Mouse (Mus musculus) layer of hippocampus, adult 9-10 months (tissue): ENCODE results near the gene Zfhx3.

ENCODE experiments used
- DNase-seq: peaks from one replicate; pipeline ENCODE4 v3.0.0; 2022; ENCODE audit warnings: low spot score

Gene Zfhx3

DNA sequence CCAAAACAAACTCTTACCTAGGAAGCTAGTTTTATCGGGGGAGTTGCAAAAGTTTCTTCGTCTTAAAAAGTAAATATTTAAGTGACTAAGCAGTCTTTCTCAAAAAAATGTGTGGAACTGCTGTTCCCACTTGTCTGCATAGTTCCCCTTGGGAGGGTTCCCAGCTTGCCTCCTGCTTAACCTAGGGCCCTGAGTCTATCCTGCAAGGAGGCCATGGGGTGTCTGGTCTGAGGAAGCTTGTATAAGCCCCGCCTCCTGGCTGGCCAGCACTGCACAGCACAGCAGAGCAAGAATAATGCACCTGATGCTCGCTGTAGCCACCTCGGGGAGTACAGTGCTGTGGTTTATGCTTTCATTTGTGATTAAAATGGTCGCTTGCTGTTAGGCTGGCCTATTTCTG lies 775.6 kb downstream of the Zfhx3 start:
- DNase-seq, result no peak

- no peak for DNase-seq
These were observed 778.4 kb downstream of the Zfhx3 start for GRCm38 (mm10) chr8:108720840-108721239.

DNA sequence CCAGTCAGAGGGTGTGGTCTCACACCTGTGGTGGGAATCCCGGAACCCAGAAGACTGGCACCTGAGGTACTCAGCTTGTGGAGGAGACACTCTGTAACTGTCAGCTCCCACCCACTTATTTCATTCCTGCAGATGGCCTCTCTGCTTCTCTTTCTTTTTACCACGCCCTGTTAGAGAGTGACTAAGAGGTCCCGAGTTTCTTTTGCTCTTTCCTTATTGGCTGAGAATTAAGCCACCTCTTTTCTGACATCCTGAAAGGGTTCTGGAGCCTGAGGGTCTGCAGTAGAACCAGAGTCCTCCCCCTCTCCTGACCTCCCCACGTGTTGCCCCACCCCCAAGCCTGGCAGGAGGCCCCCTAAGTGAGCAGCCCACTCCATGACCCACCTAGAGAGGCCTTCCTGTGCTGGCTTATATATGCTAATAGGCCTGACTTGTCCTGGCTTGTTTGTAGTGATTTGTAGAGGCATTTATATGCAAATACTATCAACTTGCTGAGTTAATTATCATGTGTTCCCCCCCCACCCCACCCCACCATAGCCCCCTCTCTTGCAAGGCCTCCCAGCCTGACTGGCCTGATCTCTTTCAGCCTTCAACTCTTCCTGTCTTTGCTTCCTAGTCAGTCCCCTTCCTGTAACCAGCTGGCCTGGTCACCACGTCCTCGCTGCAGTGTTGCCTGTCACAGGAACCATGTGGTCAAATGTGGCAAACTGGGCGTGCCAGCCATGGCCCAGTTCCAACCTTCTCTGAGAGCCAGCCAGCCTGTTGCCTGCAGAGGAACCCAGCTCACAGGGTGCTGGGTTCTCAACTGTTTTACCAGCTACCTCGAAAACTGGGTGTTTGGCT lies 780.4 kb downstream of the Zfhx3 start:
- DNase-seq, result peak; percentile 38

GRCm38 (mm10) chr8:108723636-108724035 lies 781.2 kb downstream of the Zfhx3 start:
- no peak for DNase-seq

GRCm38 (mm10) chr8:108724818-108725506 lies 782.5 kb downstream of the Zfhx3 start:
- no peak for DNase-seq

DNA sequence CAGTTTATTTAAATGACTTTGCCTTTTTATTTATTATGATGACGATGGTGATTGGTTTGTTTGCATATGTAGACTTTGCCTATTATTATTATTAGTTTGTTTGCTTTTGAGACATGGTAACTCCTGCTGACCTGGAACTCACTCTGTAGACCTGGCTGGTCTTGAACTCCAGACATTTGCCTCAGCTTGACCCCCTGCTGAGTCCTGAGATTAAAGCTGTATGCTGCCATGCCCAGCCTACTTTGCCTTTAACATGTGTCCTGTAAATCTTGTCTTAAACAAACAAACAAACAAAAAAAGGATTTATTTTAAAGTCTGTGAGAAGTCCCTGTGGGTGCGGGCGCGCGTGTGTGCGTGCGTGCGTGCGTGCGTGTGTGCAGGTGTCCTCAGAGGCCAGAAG lies 783.2 kb downstream of the Zfhx3 start:
- DNase-seq, result no peak

GRCm38 (mm10) chr8:108726541-108727241 lies 784.2 kb downstream of the Zfhx3 start:
- no peak for DNase-seq

DNA sequence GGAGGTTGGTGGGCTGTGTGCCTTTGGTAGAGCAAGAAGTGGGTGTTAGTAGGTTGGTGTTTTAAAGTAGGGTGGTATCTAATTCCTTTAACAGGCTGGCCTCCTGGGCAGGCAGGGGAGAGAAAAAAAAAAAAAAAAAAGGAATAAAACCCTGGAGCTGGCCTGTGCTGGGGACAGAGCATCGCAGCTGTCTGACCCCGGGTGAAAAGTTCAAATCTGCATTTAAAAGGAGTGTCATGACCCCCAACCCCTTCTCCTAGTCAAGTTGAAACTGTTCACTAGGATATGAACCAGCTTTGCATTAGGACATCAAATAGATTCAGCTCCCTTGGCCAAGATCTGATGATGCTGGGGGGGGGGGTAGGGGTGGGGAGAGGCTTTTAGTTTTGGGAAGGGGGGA lies 786.7 kb downstream of the Zfhx3 start:
- DNase-seq, result no peak

DNA sequence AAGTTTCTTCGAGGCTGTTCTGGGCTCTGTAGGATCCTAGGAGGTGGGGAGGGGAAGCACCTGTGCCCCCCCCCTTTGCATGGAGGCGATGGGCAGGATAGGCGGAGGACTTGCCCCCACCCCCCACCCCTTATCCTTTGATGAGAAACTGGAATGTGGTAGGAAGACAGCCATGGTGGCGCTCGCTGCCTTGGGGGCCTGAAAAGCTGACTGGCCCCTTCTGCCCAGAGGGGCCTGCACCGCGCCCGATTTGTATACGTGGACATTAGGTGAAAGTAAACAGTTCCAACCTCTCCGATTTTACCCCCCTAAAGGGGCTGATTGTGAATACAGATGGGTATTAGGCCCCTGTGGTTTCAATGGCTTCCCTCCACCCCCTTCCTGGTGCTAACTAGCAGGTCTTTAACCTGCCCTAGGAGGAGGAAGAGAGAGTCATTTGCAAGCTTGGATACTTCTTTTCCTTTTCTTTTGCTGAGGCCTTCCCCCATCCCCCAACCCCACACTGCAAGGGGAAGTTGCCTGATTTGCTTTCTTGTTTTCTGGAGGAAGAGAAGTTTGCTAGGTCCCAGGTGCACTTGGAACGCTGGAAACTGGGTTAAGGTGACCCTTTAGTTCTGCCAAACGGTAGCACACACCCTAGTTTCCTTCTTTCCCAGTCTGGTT lies 787.4 kb downstream of the Zfhx3 start:
- no peak for DNase-seq

DNA sequence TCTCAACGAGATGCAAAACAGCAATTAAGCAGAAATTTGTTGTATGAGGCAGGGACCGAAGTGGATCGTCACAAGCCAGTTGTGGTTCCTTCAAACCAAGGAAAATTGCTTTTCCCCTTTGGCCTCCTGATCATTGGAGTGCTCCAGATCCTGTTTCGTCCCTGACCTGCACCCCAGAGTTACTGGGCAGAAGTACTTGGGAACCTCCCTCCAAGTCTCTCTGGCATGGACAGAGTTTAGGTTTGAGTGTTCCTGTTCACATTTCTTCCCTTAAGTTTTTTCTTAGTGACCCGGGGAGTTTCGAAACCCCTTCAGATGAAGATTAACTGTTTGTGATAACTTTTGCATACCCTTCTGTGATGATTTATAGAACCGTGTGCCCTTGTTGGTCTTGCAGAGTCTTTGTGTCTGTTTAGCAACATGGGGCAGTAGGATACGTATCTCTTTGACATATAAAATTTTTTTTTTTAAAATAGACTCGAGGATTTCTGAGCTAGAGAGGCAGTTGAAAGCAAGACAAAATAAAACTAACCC lies 788.5 kb downstream of the Zfhx3 start:
- no peak for DNase-seq

- no peak for DNase-seq
These were observed 790.1 kb downstream of the Zfhx3 start for GRCm38 (mm10) chr8:108732500-108732899.

GRCm38 (mm10) chr8:108733385-108733784 lies 790.9 kb downstream of the Zfhx3 start:
- DNase-seq, result no peak

GRCm38 (mm10) chr8:108736442-108736841 lies 794.0 kb downstream of the Zfhx3 start:
- no peak for DNase-seq

DNA sequence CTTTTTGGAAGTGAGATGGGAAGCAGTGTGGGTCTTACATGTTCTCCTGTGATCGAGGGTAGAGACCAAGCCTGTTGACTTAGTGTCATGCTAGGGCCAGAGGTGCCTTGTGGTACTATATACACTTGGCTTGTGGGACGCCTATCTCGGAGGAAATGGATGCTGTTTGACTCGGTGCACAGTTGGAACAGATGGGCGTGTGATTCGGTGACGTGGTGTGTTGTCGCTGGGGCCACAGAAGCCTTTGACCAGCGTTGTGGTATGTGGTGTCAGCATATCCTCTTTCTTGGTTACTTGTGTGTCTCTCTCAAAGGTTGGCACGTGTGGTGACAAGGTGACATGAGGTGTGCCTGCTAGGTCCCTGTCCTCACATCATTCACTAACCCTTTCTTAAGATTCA lies 795.7 kb downstream of the Zfhx3 start:
- no peak for DNase-seq

GRCm38 (mm10) chr8:108739517-108739916 lies 797.1 kb downstream of the Zfhx3 start:
- DNase-seq, result no peak

DNA sequence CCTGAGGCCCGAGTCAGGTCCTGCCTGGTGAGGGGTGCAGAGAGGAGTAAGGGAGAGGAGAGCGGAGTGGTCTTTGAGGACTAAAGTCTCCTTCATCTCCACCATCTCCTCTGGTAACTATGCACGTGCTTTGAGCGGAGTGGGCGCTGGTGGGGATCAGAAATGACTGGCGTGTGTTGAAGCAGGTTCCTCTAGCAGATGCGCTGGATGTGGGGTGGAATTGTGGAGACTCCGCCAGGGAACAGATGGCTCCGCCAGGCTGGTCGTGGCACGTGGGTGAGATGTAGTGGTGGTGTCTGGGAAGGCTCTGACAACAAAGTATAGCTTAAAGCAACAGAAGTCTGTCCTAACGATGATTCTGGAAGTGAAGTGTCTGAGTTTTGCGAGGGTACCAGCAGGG lies 798.0 kb downstream of the Zfhx3 start:
- DNase-seq, result peak; percentile 79

DNA sequence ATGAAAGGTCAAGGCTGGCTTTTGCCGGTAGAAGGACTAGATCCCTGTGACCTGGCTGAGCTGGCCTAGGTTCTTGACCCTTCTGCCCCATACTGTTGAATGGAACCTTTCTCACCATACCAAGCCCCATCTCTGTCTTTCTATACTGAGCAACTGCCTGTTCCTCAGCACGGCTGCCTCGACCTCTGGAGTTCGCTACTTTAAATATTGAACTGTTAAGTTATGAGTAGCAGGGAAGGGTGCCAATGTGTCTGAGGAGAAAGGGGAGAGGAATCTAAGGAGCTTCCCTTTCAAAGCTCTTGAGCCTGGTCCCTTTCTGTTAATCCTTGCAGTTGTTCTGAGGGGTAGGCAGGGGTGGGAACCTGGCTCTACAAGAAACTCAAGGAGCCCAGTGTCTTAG lies 799.2 kb downstream of the Zfhx3 start:
- no peak for DNase-seq

DNA sequence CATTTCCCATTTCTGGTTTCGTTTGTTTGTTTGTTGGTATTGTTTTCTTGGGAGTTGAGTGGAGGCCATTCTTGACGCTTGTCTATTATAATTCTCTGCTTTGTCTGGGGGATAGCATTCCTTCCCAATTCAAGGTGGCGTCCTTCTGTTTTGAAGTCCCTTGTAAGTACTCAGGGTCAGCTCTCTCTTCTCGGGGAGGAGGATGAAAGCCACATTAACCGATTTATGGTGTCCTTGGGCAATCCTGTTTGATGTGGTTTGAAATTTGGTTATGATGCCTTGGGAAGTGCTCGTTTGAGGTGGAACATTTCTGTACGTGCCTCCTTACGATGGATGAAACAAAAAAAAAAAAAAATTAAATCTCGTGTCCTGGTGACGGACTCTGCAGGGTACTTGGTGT lies 800.0 kb downstream of the Zfhx3 start:
- DNase-seq, result no peak

- no peak for DNase-seq
These were observed 800.8 kb downstream of the Zfhx3 start for GRCm38 (mm10) chr8:108743238-108743637.

GRCm38 (mm10) chr8:108745551-108745950 lies 803.1 kb downstream of the Zfhx3 start:
- no peak for DNase-seq

- no peak for DNase-seq
These were observed 805.7 kb downstream of the Zfhx3 start for GRCm38 (mm10) chr8:108748095-108748494.

GRCm38 (mm10) chr8:108748851-108749376 lies 806.5 kb downstream of the Zfhx3 start:
- DNase-seq, result no peak
